Mouse (Mus musculus) embryo, embryonic 11.5 days (tissue): ENCODE measurements at regions not wholly inside any gene's neighbourhood (a gene's known extent, or its start where the extent isn't known, plus 50 kb on each side); places are given as distances from the start of the nearest gene placed in this dataset.
A peak's percentile ranks its signal among the peaks of the same experiment; 100 is the strongest.

ENCODE experiments used
- DNase-seq: peaks from one replicate; pipeline ENCODE4 v3.0.0-alpha.2; 2012; ENCODE audit warnings: low read depth, low spot score

DNA sequence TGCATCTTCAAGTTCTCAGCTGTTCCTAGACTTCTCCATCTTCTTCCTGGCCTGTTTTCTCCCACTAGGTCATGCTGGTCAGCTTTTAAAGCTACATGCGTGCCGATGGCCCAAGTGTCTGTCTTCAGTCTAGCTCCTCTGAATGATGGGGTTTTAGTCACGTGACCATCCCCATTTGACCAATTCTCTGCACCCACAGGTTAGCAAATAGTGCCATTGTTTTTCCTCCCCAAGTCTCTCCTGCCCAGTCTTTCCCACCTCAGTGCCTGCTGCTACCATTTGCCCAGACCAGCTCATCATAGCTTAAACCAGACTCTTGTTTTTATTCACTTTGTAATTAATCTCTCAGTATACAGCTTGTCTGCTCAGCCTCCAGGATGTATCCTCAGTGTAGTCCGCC, 62.3 kb downstream of the Zfp706 start:
- no peak for DNase-seq

DNA sequence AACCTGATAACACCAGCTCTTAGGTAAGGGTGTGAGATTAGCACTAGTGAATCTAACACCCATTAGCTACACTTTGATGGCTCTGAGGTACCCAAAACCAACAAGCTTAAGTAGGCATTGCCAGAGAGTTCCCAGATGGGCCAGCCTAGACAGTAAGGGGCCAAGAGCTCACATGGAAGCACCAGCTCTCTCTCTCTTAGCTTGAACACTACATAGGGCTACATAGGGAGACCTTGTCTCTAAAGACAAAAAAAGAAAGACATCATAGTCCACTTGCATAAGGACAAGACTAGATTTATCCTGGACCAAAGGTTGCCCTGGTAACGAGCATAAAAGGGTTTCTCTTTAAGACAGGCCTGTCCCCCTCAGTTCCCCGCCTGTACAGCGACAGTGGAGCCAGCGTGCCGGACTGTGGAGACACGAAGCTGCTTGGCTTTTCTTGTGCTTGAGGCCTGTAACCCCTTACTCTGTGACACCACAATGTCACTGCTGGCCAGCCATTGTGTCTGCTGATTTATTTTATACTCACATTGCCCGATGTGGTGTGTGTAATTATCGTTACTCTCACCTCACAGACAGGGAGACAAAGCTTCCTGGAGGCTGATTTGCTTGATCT, 62.9 kb downstream of the Zfp706 start:
- DNase-seq: no peak

DNA sequence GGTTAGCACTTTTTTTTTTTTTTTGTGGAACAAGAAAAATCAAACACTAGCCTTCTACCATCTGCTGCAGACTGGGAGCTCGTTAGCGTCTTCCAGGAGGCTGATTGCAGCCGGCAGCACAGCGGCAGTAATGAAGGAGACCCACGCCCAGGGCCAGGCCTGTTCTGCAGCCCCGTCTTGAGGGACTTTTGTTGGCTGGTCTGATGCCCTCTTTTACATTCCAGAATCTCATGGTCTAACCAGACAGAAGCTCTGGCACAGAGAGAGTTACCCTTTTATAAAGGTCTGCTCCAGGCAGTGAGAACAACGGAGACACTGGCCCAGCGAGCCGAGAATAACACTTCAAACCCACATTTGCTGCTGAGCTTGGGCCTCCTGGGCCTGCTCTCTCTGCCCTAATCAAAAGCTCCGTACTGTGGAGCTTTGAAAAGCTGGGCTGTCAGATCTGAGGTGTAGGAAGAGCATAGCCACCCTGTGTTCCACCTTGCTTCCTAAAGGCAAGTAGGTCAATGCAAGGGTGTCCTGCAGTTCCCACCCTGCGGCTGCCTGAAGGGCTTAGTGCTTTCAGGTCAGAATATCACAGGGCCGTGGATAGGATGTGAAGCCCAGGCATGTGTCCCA, 64.0 kb downstream of the Zfp706 start:
- DNase-seq: no peak

DNA sequence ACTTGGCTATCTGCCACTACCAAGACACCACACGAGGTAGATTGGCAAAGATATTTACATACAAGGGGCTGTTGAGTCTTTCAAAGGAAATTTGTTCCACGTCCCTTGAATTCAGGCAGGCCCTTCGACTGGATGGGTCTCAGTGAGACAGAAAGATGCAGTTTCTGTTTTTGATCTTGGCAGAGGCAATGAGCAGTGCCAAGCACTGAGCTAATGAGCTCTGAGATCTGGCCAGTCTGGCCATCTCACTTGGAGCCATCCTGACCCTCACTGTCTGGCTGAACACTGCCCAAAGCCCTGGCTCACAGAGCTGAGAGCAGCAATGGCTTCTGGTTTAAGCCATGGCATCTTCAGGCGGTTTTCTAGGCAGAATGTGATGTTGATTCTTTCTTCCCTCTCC, 65.3 kb downstream of the Zfp706 start:
- DNase-seq: no peak

DNA sequence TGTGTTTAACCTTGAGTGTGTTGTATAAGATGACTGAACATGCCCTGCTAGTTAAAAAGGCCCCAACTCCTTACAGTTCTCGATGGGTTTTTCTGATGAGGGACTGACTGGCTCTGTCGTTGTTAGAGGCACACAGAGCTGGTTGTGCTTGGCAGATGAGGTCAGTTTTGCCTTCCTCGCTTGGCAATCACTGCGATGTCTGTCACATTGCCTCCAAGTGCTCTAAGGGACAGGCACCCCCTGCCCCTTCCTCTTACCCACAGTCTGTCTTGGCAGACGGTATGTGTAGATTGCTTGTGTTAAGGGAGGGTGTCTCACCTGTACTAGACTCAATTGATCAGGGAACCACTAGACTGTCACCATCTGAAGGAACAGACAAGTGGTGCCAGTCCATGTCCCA, 65.8 kb downstream of the Zfp706 start:
- no peak for DNase-seq

DNA sequence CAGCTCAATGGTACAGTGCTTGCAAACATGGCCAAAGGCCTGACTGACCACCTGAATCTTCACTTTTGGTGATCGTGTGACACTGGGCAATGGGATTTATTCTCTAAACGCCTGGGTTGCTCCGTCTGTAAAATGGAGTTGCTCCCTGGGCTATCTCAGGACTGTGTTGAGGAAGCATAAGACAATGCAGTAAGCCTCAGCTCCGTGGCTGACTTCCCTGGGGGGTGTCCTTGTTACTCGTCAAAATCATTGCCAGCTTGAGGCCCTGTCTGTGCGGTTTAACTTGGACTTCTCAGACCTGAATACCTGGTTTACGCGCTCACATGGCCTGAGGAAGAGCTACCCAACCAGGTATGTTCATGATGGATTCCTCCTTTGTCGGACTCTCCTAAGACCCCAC, 68.0 kb downstream of the Zfp706 start:
- DNase-seq: no peak

DNA sequence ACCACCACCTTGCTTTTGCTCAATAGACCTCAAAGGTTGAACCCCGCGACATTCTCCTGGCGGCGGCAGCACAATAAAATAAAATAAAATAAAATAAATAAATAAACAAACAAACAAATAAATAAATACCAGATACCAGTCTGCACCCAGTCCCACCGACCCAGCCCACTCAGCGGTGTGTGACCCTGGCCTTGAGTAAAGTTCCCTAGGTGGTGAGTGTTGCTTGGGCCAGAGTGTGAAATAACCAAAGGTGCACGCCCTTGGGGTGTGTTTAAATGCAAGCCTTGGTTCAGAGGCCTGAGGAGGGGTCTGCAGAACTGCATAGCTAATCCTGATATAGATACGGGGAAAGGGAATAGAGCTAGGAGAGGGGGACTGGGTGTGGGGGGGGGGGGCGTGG, 68.4 kb downstream of the Zfp706 start:
- no peak for DNase-seq

DNA sequence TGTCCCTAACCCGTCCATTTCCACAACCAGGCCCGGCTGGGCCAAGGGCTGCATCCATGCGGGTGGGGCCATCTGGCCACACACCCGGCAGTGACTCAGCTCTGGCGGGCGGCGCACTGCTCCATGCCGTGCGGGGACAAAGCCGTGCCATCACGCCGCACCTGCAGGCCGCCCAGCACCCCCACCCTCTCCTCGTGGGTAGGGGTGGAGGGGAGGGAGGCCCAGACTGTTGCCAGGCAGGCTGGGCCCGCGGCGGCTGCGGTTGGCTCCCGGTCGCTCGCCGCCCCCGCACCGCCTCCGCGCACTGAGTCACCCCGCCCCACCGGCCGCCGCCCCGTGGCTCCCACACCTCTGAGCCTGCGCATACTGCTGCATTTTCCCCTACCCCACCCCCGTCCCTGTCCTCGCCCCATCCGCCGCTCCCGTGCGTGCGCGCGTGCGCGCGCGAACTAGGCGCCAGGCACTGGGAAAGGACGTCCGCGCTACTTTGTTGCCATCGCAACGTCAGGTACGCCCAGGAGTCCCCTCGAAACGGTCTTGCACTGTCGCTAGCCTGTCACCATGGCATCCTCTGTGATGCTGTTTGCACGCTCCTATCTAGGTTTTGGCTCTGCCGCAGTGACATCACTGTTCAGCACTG, 68.9 kb downstream of the Zfp706 start:
- DNase-seq: peak; percentile 87

DNA sequence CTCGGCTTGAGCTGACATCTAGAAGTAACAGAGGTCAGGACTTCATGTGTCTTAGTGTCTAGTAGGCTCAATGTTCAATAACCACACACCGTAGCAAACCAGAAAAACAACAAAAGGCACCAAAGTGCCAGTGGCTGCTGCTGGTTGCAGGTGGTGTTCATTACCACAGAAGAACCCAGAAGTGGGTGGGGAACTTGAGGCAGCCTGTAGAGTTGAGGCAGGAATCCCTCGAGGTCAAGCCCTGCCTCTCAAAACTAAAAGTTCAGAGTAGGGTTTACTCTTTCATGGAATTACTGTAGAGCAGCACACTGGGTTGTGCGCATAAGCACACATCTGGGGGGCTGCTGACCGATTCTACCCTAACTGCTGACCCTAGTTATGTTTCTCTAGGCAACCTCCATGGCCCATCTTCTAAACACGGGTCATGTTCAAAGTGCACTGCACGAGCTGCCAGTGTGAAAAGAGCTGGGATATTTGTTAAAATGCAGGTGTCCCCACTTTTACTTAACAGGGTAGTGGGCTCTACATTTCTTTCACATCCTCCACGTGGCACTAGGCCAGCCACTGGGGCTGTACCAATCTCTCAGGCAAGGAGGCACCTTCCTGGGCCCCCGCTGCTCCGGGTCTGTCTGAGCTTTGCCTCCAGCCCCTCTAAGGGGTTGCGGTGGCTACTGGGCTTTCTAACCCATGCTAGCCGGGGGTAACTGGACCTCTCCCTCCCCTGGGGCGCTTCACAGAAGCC, 69.6 kb downstream of the Zfp706 start:
- peak; percentile 27 for DNase-seq

DNA sequence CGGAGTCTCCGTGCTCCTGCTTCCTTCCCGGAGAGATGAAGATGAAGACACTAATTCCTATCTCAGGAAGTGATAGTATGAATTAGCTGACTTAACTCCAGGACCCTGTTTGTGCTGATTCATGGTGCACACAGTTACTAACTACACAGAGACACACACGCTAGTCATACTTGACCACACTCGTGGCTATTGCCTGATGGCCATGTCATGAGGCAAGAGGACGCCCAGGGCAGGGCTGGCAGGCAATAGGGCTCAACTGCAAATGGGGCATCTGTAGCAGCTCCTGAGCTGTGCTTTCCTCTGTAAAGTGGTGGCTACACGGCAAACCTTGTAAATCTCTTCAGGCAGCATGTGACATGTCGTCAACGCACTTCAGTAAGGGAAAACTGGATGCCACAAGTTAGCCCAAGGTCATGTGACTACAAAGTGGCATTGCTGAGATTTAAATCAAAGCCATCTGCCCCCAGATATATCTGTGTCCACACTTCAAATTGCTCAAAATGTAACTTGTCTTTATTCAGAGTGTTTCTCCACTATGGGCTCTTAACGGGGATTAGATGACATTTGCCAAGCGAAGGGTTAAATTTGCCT, 70.4 kb downstream of the Zfp706 start:
- DNase-seq: no peak

DNA sequence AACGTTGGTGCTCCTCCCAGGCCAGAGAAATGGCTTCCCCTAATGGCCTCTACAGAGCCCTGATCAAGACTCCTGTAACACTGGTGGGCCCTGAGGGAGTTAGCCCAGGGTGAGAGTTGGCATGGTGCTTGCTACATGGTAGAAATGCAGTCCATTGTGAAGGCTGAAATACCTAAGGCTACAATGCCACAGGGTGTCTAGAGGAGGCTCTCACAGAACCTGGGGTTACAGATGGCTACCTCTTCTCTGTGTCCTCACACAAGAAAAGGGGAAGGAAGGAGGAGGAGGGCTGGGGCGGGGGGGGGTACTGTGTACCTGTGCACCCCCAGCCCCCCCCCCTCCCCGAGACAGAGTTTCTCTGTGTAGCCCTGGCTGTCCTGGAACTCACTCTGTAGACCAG, 72.8 kb downstream of the Zfp706 start:
- no peak for DNase-seq

DNA sequence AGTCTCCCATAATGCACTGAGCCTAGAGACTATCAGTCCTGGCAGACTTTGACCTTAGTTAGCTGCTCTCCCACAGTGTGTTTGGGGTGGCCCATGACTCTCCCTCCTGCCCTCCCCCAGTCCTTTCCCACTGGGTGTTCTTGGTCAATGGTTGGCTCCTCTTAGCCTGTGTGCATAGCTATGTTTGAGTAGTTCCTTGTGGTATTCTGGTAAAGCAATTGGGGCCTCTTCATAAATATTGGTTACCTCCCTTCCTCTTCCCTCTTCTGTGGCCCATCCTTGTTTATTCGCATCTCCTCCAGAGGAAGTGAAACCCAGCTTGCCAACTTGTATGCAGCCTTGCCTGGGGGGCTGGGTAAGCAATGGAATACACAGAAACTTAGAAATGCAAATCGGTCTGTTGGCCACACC, 74.0 kb downstream of the Zfp706 start:
- no peak for DNase-seq

DNA sequence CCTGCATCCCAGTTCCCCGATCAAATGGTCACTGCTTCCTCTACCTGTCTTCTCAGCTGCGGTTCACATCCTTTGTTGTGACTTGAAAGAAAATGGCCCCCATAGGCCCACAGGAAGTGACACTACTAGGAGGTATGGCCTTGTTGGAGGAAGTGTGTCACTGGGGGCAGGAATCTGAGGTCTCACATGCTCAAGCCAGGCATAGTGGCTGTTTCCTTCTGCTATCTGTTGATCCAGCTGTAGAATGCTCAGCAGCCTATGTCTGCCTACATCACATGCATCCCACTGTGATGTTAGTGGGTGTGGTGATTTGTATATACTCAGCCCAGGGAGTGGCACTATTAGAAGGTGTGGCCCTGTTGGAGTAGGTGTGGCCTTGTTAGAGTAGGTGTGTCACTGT, 76.1 kb downstream of the Zfp706 start:
- DNase-seq: no peak

DNA sequence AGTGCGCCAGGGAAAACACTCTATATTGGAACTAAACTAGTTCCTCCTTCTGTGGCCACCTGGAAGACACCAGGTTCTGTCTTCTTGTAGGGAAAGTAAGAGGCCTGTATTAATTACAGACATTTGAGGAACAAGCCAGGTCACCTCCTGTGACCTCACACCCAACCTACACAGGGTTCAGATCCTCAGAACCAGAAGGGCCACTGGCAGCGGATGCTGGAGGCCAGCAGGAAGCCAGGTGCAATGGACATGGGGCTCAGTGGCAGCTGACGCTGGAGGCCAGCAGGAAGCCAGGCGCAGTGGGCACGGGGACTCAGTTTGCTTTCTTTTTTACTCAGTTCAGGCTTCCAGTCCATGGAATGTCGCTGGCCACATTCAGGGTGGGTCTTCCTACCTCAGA, 77.1 kb downstream of the Zfp706 start:
- no peak for DNase-seq

DNA sequence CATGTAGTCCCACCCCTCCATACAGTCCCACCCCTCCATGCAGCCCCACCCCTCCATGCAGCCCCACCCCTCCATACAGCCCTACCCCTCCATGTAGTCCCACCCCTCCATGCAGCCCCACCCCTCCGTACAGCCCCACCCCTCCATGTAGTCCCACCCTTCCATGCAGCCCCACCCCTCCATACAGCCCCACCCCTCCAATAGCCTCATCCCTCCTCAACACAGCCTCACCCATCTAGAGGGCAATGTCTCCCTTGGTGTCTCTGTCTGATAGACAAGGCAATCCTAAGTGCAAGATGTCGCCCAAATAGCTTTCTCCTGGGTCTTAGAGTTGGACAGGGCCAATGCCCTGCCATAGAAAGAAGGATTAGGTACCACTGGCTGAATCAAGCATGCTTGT, 77.8 kb downstream of the Zfp706 start:
- DNase-seq: no peak

DNA sequence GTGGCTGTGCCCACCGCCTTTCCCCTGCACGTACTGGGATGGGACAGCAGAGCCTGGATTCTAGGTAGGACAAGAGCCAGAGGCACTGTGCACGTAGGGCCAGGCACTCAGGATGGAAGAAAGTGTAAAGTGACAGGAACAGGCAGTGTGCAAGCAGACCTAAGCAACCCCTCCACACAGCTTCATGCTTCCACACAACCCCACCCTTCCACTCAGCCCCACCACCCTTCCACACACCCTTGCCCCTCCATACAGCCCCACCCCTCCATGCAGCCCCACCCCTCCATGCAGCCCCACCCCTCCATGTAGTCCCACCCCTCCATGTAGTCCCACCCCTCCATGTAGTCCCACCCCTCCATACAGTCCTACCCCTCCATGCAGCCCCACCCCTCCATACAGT, 78.5 kb downstream of the Zfp706 start:
- DNase-seq: no peak

DNA sequence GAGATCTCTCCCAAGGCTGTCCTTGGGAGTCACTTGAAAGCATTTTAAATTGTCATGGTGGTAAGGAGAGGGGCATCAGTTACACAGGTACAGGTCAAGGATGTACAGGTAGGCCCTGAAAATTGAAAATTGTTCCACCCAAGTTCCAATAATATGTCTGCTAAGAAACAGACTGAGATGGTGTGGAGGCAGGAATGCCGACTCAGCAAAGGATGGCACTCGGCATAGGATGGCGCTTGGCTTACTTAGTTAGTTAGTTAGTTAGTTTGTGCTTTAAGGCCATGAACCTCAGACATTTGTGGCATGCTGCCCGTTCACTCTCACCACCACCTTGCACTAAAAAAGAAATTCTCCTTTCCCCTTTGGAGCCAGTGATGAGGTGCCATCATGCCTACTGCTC, 78.9 kb downstream of the Zfp706 start:
- no peak for DNase-seq

DNA sequence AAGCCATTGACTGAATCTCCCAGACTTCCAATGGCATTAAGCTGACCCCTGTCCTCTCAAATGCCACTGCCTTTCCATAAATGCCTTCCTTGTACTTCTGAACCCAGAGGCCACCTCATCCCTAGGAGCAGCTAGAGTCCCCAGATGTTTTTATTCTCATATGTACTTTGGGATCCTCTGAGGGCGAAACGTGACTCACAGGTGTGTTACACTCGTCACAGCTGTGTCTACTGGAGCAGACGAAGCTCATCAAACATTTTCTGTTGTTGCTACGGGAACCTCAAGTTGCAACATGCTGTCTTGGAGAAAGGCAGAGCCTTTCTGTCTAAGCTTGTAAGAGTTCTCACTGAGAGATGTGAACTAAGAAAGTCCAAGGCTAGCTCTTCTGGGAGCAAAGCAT, 80.1 kb downstream of the Zfp706 start:
- no peak for DNase-seq

DNA sequence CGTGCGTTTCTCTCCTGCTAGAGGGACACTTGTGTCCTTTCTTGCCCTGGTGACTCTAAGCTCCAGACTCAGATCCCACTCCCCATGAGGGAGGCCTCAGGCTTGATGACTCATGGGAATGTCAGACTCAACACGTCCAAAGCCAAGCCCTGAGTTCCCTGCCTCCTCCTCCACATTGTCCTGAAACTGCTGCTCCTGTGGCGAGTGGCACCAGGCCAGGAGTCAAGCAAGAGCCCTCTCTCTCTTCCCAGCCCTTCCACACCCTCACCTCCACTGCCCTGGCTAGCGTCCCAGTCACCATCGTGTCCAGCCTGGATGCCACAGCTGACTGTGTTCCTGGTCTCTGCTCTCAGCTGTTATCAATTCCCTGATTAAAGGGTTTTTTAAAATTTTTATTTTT, 83.4 kb downstream of the Zfp706 start:
- DNase-seq: no peak

DNA sequence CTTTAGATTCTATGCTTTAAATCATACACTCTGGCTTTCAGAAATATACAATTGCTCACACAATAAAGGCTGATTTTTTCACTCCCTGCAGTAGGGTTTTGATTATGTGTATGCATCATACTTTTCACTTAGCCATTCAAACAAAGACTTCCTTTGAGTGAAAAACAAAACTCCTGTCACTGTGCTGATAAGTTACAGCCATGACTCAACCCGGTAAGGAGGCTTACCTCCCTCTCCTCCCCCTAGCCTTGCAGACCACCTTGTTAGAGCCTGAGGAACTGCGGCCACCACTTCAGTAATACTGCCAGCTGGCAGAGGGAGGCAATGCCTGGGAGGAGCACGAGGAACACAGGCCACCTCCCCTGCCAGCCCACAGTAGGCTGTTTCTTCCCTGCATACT, 86.2 kb downstream of the Zfp706 start:
- no peak for DNase-seq

DNA sequence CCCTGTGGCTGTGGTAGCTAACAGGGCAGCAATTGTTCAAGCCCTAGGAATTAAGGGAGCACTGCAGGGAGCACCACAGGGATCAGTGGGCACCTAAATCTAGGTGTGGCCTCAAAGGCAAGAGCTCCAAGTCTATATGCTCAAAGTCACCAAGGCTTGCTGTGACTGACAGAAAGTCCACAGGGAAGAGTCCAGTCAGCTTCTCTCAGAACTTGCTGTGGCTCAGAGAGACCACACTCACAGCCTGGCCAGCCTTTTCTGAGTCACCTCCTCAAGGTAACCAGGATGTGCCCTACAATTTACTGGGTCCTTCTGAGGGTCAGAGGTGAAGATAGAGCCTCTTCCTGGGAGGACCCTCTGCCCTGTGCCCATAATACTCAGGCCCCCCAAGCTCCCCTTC, 86.7 kb downstream of the Zfp706 start:
- DNase-seq: no peak

DNA sequence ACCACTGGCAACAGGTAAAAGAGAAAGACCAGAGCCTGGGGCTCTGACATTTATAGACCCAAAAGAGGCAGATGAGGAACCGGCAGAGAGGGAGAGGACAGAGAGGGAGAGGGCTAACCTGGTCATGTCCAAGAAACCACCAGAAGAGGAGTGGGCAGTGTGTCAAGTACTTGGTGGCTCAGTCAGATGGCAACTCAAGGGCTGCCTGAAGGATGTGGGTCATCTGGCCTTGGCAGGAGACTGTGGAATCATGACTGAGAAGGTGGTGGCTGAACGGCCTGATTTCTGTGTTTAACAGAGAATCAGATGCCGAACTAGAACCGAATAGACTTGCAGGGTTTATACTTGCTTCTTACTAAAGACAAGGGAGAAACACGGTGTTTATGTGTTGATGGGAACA, 87.9 kb downstream of the Zfp706 start:
- no peak for DNase-seq
